Mouse (Mus musculus): ENCODE measurements around the gene Il12a.

GRCm38 (mm10) chr3:68741955-68742354 lies 51.5 kb downstream of the Il12a start:
- no peak for TF ChIP-seq CTCF (IDR thresholded peaks at IDR 0.05; ENCODE audit: low read depth, low read length)
- no peak for TF ChIP-seq POLR2A (IDR thresholded peaks at IDR 0.05; ENCODE audit: extremely low read depth, insufficient read depth, low read length)

All from liver, adult 2 months (tissue).